Mouse (Mus musculus): Measurements from ENCODE around the gene Abcg1.

Abcg1 gene

DNA sequence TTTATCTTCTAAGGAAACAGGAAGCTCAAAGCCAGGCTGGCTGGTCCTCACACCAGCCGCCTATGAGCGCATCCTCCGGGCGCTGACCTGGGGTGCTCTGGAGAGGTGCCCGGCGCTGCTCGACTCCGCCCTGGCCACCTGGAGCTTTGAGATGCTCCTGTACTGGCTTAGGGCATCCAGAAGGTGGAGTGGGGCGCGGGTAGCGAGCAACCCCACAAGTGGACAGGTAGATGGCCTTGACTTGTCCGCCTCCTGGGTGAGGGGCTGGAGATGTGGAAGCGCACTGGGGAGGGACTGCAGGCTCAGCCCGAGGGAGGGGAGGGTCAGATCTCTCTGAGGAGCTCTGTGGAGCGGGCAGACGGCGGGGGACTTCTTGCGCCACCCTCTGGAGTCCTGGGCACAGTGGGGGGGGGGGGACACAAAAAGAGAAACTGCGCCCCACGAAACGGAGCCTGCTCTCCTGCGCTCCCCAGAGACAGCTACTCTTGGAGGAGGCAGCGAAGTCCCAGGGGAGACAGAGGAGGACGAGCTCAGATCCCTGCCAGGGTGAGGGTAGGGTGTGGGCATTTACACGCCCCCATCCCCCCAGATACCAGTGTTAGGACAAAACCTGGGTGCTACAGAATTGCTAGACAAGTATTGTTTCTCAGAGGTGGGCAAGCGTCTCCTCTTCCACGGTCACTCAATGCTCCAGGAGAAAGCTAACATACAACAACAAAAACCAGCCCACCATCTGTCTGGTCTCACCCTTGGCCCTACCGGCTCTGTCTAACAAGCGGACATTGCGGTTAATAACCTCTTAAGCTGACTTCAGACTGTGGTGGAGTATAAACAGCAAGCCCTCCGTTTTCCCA is 643 bp downstream of the Abcg1 start:
- DNase-seq = no peak

DNA sequence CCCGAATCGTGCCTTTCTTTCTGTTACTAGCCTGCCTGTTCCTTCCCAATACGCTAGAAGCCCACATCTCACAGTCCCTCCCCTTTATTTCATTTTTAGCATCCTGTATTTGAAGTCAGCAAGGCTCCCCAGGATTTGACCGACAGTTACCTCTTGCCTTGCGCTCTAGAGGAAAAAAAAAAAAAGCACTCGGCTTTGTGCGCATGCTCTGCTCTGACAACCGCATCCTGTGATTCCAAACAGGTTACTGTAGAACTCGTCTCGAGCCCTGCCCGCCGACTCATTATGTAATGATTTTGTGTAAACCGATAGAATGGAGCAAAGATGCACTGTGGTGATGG is 1.2 kb downstream of the Abcg1 start:
- peak; percentile 76 for DNase-seq

DNA sequence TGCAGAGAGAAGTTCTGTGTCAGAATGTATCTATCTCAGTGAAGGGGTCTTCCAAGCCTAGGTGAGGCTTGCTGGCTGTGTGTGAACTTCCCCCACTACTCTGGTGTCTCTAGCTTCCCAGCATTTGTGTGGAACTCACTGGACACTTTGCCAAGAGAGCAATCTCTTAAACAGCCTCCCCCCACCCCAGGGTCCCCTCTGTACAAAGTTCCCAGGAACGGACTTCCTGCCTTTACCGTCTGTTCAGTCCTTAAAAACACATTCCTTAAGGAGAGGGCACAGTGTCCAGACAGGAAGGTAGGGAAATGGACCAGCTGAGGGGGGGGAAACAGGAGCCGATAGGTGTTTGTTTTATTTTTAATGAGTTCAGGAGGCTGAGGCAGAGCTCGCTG is 2.7 kb downstream of the Abcg1 start:
- no peak for DNase-seq

DNA sequence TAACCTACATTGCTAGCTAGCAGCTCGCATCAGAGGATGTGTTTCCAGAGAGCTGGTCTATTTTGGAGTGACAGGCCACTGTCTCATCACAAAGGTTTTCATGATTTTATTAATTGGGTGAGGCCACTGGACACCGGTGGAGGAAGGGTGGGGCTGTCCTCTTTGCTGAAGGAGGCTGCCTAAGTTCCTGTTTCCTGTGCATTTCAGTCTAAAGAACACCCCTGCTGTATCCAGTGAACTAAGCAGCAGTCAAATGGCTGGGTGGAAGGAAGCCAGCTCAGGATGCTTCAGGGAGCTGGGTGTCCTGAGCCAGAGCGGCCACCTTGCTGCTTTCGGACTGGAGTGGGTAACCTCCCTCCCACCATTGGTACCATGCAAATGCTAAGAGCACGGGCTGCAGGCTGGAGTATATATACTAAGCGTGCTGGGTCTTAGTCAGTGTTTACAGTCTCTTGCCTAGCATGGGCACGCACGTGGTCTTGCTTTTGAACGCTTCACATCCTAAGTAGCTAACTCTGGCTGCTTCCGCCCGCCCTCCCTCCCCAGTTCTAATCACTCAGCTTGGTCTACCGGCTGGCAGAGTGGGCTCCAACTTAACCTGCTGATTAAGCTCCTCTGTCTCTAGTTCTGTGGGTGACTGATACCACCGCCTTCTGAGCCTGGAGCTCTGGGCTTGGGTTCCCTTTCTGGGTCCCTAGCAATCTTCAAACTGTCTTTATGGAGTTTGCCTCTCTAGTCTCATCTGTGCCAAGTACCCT is 3.3 kb downstream of the Abcg1 start:
- peak; percentile 63 for DNase-seq

DNA sequence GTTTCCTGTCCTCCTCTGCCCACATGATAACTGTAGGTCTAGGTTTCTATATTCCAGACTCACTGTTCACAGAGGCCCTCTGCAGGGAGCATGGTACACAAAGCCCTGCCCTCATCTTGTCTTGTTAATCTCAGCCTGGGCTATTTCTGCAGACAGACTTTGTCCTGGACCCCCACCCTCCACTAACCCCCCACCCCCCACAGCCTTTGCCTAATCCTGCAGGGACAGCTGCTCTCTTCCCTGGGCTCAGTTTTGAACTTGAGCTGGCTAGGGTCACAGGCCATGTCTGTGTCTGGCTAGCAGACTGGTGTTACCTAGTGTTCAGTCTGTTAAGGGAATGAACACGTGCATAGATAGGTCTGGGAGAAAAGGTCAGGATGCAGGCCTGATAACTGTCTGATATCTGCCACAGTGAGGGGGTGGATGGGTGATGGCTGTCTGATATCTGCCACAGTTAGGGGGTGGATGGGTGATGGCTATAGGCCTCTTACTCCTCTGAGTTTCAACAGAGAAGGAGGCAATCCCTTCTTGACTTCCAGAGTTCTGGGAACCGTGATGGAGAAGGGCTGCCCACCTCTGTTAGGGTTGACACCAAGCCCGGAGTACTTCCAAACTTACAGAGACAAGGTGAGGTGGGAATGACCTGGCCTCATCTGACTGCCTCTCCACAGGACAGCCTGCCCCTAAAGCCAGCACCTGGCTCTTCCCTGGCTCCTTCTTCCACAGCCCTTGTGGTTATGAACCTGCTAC is 4.0 kb downstream of the Abcg1 start:
- DNase-seq = no peak

DNA sequence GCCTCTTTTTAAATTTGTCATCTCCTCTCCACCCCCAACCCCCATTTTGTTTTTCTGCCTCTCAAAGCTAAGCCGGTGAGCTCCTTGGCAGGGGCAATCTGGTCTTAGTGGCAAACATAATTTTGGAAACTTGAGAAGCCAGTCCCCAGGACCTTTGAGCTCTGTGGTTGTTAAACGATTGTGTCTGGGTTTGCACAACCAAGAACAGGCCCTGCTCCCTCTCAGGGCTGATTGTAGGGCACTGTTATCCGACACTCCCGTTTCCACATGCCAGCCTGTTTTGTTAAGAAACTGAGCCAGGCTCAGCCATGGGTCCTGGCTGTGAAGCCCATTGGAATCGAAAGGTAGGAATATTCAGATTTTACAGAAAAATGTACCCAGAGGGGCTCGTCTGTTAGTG is 8.6 kb downstream of the Abcg1 start:
- DNase-seq = no peak

DNA sequence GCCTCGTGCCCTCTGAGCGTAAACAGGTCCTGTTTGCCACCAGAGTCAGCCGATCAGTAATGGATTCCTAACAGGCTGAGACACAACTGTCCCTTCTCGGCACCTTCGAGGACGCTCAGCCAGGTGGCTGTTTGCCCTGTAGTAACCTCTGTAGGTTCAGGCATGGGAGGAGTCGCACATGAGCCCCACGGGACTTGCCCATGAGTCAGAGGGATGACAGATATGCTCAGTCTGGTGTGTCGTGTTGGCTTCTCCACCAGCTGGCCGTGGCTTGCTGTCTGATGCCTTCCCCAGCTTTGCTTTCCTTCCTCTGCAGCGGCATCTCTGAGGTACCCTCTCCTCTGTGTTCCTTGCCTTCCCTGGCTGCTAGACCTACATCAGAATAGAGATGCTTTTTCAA is 9.6 kb downstream of the Abcg1 start:
- DNase-seq = no peak

DNA sequence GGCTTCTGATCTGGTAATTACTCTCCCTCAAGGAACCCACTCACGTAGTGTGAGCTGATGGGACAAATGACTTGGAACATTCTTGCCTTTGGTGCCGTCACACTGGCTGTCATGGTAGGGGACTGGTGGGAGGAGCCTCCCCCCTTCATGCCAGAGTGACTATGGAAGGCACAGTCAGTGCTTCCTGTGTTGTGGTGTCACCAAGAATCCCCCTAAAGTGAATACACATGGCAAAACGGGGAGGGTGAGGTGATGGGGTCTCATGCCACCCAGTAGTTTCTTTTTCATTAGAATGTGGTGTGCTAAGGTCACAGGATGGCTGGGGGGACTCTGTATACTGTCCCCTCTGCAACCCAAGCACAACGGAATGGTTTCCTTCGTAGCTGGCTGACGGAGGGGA is 11.6 kb downstream of the Abcg1 start:
- no peak for DNase-seq

DNA sequence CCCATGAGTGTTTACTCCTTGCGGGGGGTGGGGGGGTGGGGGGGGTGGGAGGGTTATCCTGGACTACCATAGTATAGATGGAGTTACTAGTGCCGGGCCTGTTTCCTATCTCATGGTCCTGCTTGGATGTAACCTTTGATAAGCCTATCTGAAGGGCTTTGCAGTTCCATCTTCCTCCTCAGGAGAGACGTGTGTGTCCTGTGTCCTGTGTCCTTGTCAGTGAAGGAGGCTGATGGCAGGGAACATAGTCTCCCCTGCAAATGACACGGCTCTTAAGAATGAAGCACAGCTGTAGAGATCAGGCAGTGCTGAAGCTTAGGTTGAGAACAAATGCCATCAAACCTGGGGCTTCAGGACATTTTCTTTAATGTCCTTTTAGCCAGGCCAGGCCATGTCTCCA is 12.4 kb downstream of the Abcg1 start:
- DNase-seq = no peak

DNA sequence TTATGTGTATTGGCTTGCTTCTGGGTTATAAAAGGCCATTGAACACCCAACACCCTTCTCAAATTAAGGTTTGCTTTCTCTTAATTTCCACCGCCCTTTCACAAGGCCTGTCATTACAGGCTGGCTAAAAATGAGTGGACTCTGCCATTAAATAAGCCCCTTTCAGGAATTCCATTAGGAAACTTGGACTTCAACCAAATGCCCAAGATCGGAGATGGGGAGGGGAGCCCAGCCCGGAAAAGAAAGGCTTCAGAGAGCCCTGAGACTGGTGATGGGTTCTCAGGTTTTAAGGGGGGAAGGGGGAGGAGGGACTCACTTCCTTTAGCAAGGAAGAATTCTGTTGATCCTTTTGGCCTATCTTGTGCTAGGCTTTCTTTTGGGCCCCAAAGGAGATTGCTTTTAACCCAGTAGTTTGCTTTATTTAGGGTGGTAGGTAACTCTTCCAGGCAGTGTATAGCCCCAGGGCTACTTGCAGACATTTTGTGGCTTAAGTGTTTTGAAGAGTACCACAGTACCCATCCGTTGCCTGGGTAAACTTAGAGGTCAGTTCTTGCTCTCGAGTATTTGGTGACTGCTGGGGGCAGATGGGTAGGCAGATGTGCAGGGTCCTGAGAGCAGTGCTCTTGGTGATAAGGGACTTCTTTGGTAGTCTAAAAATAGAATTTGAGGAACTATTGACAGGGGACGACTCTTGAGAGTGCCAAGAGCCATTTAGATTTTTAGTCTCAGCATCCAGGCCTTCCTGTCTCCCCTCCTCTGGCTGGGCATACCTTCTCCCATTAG is 13.1 kb downstream of the Abcg1 start:
- no peak for DNase-seq

DNA sequence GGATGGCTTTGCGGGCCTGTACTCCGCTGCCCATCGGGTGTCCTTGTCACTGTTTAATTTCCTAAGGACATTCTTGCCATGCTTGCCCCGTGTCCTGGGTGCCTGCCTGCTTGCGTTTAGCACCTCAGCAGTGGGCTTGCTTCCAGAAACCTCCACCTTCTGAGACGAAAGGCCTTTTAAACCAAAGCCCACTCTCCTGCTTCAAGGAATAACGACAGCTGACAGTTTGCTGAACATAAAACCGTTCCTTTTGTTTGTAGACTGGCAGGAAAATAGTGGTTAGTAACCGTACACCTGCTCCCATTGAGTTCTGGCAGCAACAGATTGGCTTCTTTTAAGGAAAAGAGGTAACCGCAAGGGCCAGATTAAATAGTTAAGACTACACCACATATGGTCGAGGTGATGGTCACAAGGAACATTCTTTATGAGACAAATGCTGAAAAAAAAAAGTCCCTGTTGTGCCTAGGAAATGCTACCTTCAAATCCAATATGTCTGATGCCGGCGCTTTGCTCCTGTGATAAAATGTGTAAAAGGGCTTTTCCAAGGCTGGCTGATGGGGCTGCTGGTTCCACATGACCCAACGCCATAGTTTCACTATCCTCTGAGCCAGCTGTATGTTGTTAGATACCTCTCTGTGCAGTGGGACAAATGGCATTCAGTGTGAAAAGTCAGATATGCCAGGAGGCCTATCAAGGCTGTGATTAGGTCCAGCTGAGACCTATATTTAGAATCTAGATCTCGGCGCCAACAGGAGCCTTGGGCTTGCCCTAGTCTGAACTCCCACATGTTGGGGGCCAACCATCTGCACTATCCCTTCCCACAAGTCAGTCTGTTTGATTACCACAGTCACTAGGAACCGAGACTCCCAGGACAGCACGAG is 14.2 kb downstream of the Abcg1 start:
- DNase-seq = no peak

DNA sequence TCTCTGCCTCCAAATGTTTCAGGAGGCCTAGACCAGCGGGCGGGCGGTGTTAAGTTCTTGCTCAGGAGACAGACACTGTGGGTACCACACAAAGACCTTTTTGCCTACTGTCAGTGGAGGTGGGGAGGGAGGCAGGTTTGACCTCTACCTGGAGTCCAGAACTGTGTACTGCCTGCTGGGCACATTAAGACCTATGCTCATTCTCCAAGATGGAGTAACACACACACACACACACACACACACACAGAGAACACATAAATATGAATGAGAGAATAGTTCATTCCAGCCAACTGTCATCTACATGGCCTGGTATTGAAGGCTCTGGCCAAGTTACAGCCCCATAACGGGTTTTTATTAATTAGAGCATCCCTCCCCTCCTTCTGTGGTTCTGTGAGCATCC is 15.4 kb downstream of the Abcg1 start:
- DNase-seq = no peak

DNA sequence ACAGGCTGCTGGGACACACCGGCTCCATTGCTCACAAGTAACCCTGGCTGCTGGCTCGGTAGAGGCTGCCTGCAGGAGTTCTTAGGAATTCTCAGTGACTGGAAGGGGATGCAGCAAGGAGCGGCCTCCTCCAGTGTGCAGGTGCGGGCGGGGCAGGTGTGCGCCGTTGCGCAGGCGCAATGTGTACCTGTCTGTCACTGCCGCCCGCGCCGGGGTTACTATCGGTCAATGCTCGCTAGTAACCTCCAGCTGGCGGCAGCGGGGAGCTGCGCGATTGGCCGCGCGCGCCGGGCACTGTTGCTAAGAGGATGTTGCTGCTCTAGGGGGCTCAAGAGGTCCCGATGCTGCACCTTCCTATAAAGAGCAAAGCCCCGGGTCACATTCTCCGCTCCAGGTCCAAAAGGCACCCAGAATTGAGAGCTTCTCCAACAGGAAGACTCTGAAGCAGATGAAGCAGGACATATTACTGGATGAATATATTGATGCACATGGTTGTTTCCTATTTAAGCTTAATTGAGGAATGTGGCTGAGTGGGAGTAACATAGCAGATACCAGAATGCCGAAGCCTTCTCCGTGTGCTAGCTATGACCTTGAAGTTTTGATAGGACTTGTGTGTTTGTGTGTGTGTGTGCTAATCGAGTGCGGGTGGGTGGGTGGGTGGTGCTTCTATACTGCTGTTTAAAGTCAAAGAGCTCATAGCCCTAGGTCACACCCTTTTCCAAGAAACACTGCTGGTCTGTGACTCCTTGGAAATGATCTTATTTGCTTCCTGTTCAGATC is 16.0 kb downstream of the Abcg1 start:
- peak; percentile 77 for DNase-seq

DNA sequence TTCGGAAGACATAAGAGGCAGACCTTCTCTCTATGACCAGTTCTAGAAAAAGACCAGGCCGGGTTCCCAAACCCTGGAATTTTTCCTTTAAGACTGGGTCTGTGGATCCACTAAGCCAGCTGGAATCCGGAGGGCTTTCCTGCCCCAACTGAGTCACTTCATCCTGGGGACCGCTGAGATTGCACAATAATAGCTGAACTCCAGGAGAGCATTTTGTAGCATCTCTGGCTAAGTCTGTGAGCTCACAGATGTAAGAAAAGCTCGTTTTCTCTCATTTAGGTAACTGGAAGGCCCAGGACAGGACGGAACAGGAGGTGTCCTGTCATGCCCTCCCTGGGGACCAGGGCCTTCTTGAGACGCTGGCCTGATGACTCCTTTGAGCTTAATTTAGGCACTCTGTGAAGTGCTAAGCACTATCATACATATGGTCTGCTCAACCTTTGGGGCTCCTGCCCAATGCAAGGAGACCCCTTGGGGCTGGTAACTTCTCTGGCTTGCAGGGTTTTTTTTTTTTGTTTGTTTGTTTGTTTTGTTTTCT is 16.6 kb downstream of the Abcg1 start:
- no peak for DNase-seq

DNA sequence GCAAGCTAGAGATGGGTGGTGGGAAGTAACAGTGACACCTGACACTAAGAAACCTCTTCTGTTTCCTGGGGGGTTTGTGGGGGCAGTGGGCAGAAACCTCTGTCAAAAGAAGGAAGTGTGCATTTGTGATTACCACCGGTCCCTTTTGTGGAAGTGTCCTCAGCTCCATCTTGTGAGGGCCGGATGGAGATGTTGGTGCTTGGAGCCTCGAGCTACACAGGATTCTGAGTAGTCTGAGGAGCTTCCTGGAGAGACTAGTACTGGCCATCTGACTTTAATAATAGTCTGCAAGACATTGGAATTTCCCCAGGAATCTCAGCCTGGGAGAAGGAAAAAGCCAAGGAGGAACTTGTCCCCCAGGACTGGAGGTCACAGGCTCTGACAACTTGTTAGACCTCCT is 17.2 kb downstream of the Abcg1 start:
- DNase-seq = no peak

DNA sequence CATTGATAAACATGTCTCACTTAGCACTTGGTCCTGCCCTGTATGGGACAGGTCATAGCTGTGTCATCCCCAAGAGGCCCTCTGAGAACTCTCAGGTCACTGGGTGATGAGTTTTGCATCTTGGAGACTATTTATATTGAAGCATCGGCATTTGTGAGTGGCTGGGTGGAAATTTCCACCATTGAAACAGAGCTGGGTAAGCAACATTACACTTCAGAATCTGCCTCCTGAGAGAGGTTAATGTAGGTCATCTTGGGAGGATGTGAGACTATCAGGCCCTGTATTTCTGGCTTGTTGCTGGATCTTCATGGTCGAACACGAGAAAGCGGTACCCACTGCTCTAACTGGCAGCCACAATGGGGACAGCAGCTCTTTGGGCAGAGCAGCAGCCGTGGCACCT is 18.0 kb downstream of the Abcg1 start:
- no peak for DNase-seq

DNA sequence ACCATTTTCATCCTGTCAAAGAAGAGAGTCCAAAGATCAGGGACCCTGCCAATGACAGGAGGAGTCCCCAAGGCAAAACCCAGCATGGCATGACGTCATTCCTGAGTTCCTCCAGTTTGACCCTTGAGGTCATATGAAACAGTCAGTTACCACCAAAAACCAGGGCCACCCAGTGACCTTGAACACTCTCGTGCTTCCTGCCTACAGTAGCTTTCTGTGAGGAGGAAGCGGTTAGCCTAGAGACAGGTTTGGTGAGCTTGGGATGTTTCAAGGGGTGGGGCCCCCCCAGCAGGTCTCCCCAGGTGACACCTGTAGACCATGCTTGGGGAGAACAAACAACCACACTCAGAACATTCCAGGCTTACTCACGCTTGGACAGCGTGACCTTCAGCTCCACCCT is 20.1 kb downstream of the Abcg1 start:
- DNase-seq = no peak

DNA sequence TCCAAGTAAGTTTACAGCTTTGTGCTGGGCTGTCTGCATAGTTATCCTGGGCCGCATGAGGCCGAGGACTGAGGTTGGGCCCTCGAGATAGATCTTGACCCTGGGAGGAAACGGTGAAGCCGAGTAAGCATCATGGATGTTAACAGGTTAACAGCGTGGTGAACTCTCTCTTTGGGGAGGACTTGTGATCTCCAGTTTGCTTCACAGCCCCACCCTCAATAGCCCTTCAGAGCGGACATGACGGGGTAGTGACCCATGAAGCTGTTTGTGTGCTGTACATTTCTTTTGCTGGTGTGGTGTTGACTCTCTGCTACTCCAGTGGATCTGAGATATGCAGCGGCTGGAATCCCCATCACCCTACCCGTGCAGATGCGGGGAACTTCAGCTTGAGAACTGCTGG is 21.1 kb downstream of the Abcg1 start:
- no peak for DNase-seq

DNA sequence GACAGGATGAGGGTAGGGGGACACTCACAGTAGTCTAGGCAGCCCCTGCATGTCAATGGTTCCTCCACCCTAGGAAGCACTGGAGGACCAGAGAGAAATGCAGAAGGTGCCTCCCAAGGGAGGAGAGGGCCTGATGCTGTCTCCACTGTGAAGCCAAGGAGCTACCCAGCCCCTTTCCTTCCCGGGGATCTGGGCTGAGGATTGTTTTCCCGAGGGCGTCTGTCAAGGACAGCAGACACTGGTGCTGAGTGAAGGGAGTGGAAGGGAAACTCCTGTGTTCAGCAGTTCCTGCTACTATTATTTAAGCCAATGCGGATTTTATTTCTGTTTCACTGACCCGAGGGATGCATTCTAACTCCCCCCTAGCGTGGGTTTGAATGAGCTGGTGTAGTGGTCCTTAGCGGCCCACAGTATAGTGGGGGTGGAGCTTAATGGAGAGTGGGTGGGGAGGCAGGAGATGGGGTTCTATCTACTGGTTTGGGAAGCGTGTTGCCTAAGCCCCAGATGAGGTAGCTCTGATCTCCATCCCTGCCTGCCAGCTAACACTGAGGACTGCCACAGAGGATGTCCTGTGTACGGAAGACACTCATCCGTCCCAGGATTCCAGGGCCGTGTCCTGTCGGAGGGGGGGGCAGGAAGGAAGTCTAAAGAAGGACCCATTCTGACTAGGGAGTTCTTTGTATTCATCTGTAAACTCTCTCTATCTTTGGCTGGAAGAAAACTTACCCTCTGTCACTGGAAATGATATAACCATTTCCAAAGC is 21.8 kb downstream of the Abcg1 start:
- peak; percentile 54 for DNase-seq
